Mouse (Mus musculus) gastrocnemius, postnatal 25 days (tissue): Measurements from ENCODE around the gene Mgme1. TPM values are rescaled to one million over a fixed set of nuclear protein-coding genes. Genes with fewer than 3 reads are reported as not detected.

Experiments used
- DNase-seq: peaks from one replicate; pipeline ENCODE4 v3.0.0; 2022
- total RNA-seq, 2 experiments: library from RNA; stranded (reverse); gene quantifications; 1 replicate in 1 of 2; 2 replicates in 1 of 2; pipeline ENCODE4 v1.2.3; 2021

Gene Mgme1
- total RNA-seq, 2 experiments from 2014 or later: 6.0 to 6.5 TPM

DNA sequence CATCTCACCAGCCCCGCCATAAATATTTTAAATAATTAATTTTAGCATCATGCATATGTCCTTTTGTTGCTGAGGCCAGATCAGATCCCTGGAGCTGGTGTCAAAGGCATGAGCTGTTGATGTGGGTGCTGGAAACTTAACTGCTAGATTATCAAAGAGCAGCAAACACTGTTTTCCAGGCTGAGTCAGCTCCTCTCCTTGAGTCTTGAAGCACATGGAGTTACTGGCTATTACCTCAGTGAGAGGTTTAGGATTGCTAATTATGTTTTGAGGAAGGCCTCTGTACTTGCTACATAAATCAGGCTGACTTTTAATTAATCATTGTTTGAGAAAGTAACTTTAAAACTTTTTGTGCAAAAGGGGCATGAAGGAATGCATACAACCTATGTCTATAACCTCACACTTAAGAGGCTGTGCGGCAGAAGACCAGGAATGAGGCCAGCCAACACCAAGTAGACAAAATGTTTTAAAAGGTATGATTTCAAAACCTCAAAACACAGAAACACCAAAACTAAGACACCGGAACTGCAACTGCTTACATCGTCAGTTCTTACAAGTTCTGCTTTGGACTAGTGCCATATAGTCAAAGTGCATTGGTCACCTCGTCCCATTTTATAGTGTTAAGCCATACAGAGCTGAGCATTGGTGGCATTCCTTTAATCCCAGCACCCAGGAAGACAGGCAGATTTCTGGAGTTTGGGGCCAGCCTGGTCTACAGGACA is 5.9 kb upstream of the Mgme1 start:
- no peak for DNase-seq

DNA sequence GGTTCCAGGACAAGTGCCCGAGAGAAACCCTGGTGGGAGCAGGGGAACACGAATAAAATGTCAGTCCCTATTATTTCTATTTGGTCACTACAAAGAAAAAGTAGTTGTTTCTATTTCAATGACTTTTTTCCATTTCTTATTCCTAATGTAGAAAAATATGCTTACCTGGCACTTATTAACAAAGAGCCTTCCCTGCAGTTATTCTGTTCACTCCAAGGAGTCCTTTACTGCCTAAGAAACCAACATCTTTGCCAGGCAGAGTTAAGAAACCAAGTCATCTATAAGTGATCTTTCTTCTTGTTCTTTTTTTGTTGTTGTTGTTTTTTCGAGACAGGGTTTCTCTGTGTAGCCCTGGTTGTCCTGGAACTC is 5.4 kb upstream of the Mgme1 start:
- DNase-seq: no peak

DNA sequence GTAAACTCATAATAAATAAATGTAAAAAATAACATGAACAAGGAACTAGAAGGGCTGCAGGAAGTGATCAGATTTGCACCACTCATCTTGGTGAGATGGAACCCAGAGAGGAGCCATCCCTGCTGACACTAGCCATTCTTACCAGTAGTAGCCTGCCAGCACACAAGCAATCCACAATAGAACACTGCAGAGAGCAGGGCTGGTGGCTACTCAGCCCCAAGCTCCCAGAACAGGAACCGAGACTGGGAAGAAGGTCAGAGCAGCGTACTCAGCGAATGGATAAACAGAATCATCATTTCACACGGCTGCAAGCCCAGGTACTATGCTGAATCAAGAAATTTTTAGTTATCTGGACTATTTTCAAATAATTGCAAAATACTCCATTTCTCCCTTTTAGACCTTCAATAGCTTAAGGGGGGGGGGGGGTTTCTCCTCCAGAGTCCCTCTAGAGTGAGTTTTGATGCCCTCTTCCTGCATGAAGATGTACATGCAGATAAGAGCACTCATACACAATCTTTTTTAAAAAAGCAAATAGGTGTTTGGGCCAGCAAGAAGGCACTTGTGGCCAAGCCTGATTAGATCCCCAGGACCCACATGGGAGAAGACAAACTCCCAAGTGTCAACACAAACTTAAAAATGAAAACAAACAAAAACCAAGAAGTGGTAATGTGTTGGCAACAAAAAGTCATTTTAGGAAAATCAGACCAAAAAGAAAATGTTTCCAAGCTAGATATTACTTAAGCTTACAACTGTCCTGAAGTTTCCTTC is 4.4 kb upstream of the Mgme1 start:
- no peak for DNase-seq

DNA sequence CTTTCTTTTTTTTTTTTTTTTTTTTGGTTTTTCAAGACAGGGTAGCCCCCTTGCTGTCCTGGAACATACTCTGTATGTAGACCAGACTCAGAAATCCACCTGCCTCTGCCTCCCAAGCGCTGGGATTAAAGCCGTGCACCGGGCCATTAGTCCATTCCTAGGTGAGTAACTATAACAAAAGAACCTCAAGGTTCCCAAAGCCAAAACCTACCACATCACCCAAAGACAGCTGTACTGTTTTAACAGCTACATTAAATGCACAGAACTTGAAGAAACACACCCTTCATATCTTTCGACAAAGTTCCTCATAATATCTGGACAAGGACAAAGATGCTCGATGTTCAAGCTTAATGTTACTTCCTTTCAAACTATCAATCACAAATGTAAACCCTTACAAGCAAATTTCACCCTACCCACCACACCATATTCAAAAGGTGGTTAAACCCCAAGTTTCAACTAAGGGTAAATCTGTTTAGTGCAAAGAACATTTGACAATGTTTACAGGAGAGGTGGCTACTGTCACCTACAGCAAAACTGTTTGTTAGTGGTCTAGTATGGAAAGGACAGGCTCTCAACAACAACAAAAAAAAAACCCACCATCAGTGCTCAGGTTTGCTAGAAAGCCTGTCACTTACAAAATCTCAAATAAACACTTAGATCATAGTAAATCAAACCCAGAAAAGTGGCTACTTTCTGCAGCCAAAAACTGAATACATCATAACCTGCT is 3.3 kb upstream of the Mgme1 start:
- DNase-seq: no peak

DNA sequence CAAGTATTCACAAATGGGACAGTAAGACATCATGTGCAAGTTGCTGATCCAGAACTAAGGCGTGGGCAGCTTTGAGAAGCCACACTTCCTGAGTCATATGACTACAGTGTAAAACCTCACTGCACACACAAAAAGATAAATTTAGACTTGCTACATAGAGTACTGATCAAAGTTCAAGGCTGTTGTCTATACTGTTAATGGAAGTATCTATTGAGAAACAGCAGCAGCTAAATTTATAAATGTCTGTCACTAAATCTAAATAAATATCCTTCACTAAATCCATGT is 2.8 kb upstream of the Mgme1 start:
- no peak for DNase-seq

DNA sequence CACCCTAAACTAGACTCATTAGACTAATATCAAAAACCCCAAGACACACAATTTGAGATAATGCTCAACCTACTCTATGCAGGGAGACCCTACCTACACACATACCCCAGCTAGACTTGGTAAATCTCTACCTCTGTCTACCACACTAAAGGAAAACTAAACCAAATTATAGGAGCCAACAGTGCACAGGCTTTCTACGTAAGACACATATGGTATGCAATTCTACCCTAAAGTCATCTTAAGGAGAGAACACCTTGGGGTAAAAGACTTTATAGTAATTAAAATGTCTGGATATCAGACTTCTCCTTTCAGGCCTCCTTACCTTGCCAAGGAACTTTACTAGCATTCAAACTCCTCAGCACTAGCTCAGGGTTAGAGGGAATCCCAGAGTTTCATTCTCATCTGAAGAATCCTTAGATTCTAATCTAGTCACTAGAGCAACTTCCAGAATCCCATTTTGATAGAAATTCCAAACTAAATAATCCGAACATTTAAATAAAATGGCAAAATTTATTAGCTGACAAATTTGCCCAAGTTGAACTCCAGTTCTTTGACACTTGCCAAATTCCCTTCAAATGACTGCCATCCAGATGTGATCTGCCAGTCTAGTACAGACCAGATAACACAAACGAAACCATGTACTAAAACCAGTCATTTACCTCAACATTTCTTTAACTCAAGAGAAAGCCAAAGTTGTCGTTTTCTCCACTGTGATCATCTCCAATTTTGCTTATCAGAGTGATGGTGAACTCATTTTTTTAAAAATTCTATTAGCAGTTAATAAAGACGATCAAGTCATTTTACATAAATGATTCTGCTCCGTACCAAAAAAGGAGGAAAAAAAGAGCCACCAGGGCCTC is 1.8 kb upstream of the Mgme1 start:
- DNase-seq: no peak

DNA sequence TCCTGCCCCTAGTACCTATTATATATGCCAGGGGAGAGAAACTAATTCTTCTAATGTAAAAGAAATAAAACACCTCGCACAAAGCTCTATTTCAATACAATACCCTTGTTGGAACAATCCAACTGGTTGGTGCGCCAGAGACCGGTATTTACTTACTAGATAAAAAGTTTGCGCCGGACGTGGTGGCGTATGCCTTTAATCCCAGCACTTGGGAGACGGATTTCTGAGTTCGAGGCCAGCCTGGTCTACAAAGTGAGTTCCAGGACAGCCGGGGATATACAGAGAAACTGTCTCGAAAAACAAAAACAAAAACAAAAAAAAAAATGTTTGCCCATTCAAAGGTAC is 1.2 kb upstream of the Mgme1 start:
- no peak for DNase-seq

DNA sequence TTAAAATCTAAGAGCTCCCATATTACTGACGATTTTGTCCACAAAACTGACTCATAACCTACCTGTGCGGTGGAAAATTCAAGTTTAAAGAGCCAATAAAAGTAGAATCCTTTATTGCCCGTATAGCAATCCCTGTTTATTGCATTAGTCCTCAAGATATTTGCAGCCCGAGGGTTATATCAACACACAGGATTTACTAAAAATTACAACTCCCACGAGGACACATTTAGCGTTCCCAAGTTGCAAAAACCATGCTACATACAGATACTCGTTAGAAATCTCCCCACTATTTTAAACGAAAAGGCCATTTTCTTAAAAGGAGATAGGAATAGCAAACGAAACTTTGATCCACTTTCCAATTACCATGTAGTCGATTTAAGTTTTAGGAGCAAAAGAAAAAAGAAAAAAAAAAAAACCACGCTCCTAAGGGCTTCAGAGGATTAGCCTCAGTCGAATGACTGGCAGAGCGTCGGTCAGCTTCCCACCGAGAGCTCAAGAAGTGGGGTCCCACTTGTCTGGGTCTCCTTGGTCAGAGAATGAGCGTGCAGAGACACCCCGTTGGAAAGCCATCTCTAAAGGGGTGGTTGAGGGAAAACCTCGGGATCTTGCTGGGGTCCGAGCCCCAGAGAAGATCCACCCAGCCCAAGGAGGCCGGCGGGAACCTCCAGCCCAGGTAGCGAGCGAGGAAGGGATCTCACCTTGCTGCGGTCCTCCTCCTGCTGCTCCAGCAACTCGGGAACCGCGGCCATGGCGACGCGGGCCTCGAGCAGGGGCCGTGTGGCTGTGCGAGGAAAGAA is 586 bp upstream of the Mgme1 start:
- no peak for DNase-seq

DNA sequence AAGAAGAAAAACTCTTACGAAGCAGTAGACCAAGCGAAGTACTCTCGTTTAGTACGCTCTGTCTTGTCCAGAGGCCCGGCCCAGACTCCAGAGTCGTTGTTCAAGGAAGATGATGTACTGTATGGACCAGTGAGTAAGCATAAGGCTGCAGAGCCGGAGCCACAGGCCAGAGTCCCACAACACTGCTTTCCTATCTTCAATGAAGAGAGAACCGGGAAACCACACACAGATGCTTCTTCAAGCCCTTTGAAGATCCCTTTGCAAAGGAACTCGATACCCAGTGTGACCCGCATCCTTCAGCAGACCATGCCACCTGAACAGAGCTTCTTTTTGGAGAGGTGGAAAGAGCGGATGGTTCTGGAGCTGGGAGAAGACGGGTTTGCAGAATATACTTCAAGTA is 1.6 kb downstream of the Mgme1 start:
- DNase-seq: no peak

DNA sequence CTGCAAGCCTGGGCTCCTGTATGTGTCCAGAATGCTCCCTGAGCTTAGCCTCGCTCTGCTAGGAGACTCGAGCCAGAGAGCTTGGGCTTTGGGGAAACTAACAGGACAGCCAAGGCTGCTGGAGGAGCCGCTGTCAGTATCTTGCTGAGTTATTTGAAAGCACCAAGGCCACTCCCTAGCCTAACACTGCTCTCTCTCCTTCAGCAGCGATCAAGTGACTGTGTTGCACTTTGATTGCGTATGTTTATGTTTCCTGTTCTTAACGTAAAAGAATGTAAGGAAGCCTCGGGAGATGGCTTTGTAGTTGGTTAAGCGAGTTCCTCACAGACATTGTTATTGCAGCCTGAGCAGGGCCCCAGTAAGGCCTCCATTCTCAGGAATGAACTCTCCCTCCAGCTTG is 4.3 kb downstream of the Mgme1 start:
- no peak for DNase-seq

DNA sequence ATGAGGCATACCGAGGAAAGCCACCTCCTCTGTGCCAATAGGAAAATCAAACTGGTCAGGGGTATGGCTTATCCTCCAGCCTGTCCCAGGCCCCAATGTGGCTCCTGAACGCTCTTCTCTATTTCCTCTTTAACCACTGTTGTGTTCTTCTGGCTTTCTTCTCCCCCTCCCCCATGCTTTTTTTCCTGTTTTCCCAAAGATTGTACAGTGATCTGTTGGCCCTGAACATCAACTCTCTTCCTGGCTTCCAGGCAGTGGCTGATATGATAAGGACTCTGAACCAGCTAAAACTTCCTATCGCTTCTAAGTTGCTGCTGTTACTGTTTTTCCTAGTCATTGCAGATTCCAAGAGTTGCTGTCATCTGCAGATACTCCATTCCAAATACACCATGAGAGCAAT is 6.4 kb downstream of the Mgme1 start:
- DNase-seq: no peak

DNA sequence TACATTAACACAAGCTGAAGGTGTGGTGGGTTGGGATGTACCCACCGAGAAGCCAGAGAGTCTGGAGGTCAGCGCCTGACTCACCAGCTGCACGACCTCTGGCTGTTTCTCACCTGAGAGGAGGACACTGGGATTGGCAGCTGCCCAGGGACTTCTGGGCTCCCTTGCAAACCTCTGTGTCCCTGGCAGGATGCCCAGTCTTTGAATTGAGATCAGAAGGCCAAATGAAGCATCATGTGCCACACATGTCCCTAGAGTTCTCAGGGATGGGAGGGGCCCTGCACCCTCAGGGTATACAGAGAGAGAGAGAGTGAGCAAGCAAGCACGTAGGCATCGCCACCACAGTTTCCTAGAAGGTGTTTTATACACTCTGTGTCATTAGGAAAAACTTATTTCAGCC is 9.3 kb downstream of the Mgme1 start:
- peak; percentile 34 for DNase-seq

DNA sequence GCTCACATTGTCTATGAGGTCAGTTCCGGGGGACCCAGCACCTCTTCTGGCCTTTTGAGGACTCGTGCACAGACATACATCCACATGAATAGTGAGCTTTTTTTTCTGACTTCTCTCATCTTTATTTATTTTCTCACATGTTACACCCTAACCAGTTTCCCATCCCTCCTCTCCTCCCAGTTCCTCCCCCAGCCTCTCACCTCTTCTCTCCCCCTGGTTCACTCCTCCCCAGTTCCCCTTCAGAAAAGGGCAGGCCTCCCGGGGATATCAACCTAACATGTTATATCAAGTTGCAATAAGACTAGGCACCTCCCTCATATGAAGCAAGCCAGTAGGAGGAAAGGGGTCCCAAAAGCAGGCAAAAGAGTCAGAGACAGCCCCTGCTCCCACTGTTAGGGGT is 10.1 kb downstream of the Mgme1 start:
- DNase-seq: no peak

DNA sequence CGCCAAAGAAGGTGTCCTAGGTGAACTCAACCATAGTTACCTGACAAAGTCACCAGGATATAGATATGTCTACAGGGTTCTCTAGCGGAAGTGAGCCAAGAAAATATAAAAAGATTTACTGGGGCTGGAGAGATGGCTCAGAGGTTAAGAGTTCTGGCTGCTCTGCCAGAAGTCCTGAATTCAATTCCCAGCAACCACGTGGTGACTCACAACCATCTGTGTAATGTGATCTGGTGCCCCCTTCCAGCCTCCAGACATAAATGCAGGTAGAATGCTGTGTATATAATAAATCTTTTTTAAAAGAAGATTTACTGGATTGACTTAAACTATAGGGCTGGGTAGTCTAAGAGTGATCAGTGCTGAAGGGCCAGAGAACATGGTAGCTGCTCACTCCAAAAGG is 11.0 kb downstream of the Mgme1 start:
- DNase-seq: no peak

DNA sequence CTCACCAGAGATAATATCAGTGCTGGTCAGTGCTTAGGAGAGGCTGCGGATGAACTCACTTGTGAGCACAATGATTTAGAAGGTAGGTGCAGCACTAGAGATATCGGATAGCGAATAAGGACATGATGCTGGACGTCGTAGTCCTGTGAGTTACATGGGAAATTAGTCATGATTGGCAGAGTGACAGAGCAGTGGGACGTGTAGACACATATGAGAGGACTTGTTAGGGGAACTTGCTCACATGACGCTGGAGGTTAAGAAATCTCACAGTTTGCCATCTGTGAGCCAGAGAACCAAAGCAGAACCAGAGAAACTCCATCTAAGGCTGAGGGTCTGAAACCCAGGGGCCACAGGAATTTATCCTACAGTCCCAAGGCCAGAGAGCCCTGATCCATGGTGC is 19.9 kb downstream of the Mgme1 start:
- no peak for DNase-seq

DNA sequence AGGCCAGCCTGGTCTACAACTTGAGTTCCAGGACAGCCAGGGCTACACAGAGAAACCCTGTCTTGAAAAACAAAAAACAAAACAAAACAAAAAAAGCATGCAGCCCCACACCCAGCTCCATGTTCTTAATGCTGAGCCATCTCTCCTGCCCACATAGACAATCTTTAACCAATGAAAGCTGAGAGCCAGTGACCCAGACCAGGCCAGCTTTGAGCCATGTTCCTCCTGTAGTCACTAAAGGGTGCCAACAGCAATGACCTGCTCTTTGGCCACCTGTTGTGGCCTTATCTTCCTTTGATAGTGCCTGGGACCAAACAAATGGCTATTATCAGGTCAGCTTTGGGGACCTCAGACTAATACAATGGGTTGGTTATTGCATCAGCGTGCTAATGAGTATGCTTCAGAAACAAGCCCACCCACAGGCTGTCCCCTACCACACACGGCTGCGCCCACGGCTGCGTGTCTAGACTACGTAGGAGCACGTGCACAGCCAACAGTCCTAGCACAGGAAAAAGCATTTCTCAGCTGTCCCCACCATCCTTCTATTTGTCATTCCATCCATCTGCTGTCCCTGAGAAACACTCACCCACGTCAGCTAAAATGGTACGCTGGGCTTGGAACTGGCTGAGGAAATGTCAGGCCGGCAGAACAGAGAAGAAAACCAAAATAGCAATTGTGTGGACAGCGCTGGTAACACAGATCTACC is 21.3 kb downstream of the Mgme1 start:
- DNase-seq: no peak

DNA sequence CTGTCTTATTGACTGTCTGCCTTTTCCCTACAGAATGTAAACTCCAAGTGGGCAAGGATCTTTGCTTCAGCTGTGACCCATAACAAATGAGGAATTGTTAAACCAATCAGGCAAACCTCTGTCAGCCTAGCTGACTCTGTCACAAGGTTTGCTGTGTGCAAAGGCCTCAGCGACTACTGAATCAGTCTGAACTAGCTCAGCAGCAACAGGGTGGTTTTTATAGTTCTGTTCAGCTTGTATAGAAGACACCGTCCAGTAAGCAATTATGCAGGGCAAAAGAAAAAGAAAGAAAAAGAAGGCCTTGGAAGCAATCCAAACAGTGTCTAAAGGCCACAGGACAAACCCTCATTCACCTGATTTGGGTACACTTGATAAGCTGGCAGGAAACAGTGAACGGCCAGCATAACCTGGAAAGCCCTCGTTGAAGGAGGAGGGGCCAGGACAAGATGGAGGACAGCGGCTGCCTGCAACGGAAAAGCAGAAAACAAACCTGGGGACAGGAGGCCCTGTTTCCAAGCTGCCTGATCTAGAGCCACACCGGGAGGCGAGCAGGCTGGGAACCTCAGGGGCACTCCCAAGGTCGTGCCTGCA is 24.8 kb downstream of the Mgme1 start:
- DNase-seq: no peak

DNA sequence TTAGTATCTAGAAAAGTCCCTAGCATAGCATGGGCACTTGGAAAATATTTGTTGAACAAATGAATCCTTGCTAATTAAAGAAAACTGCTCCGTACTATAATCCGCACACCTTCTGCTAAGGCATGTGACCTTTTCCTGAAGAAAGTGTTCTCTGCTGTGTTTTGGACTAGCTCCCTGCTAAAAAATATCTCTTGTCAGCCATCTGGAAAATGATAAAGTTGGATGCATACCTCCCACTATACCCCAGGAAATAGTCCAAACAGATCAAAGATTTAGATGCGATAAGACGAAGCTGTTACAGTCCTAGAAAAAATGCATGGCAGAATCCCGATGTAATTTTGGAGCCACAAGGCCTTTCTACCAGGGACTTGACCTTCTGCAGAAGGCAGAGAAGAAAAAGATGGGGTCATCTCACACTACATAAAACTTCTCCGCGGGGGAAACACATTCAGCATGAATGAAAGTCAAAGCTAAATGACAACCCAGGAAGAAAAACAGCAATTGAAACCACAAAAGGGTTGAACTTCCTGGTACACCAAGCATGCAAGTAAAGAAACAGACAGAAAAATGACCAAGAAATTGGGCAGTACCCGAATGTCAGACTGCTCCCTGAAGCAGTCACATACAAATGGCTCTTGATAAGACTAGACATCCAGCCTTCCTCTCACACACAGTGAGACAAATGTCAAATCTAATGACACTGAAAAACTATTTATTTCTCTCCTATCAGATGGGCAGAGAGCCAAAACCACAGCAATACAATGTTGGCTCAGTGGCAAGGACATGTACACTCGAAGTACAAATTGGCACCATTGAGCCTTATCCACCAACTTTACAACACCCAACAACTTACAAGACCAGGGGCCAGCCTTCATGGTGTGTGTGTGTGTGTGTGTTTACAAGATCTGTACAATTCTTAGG is 29.5 kb downstream of the Mgme1 start:
- no peak for DNase-seq

DNA sequence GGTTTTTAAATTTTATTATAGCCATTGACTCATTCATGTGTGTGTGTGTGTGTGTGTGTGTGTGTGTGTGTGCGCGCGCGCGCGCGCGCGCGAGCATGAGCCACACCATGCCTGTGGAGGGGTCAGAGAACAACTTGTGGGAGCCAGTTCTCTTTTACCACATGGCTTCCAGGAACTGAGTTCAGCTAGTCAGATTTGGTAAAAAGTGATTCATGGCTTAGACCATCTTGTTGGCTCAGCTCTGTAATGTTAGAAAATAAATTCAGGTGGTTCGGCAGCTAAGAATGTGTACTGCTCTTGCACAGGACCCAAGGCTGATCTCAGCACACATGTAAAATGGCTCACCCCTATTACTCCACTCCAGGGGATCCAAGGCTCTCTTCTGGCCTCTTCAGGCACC is 30.6 kb downstream of the Mgme1 start:
- no peak for DNase-seq
